ENCODE assay signal across 8 mouse cellular contexts in genomic region chr11:69803786-69804651, GRCm38 (mm10). TPM values are rescaled to one million over a fixed set of nuclear protein-coding genes. Genes with fewer than 3 reads are reported as not detected.
DNase-seq lines count a peak whose midpoint lies in the region; ATAC-seq lines count a peak whose summit lies in the region.

No protein-coding gene starts in this region.

- ATAC-seq in cerebellum, adult (ENCODE audit: insufficient number of reproducible peaks, low FRiP score, low TSS enrichment), result 0 out of 2 replicates have a peak, but pooled peaks have one; percentile 31
- ATAC-seq in intestine, embryonic 14.5 days (replicated peaks; ENCODE audit: low FRiP score, low TSS enrichment, low read depth), result peak; percentile 41
- no peak for ATAC-seq in limb, embryonic 11.5 days (ENCODE audit: insufficient number of reproducible peaks, low FRiP score, low TSS enrichment, low read depth)
- peak; percentile 49 for ATAC-seq in midbrain, embryonic 11.5 days (ENCODE audit: low FRiP score)

- H3K27ac ChIP-seq in intestine, embryonic 14.5 days (ENCODE audit: low read depth), result no peak overlapping the region
- H3K27ac ChIP-seq in limb, embryonic 11.5 days (replicated peaks; ENCODE audit: low read depth, low read length), result no peak overlapping the region
- no peak overlapping the region for H3K27ac ChIP-seq in midbrain, embryonic 11.5 days (ENCODE audit: low read depth, low read length)

- peaks cover 44% of the 10 kb centered on the region for H3K4me1 ChIP-seq in intestine, embryonic 14.5 days (replicated peaks; ENCODE audit: control insufficient read depth, insufficient read depth, low read length)
- peaks cover 42% of the 10 kb centered on the region for H3K4me1 ChIP-seq in limb, embryonic 11.5 days (ENCODE audit: control insufficient read depth, insufficient read depth, low read length)
- H3K4me1 ChIP-seq in midbrain, embryonic 11.5 days (ENCODE audit: control insufficient read depth, insufficient read depth, low read length), result peaks cover 49% of the 10 kb centered on the region

- H3K9me3 ChIP-seq in intestine, embryonic 14.5 days (ENCODE audit: control insufficient read depth, low read length), result no peaks in the 10 kb centered on the region
- H3K9me3 ChIP-seq in limb, embryonic 11.5 days (ENCODE audit: control insufficient read depth, low read length), result no peaks in the 10 kb centered on the region
- H3K9me3 ChIP-seq in midbrain, embryonic 11.5 days (ENCODE audit: control insufficient read depth, low read length), result no peaks in the 10 kb centered on the region

- H3K27me3 ChIP-seq in intestine, embryonic 14.5 days (replicated peaks; ENCODE audit: control insufficient read depth, insufficient read depth, low read length), result peaks cover 38% of the 10 kb centered on the region
- H3K27me3 ChIP-seq in limb, embryonic 11.5 days (ENCODE audit: control insufficient read depth, insufficient read depth, low read length), result peaks cover 62% of the 10 kb centered on the region
- H3K27me3 ChIP-seq in midbrain, embryonic 11.5 days (ENCODE audit: control insufficient read depth, insufficient read depth, low read length), result peaks cover 51% of the 10 kb centered on the region

- H3K4me2 ChIP-seq in intestine, embryonic 14.5 days (ENCODE audit: low read length), result peak overlapping the region; percentile 82
- peak overlapping the region; percentile 85 for H3K4me2 ChIP-seq in limb, embryonic 11.5 days (ENCODE audit: low read depth, severe bottlenecking)
- peak overlapping the region; percentile 92 for H3K4me2 ChIP-seq in midbrain, embryonic 11.5 days

- 2% methylated on average over 59 of the region's 60 CpGs for WGBS in intestine, embryonic 14.5 days
- 1% methylated on average over 60 of the region's 60 CpGs for WGBS in limb, embryonic 11.5 days
- WGBS in midbrain, embryonic 11.5 days, result 1% methylated on average over 60 of the region's 60 CpGs

- intact Hi-C loops in gastrocnemius, postnatal 36 days (cut with DNase I), result loop anchor here (5.0 kb wide), 3 partner anchors 33 to 73 kb away; partner anchors contain the start of genes Nlgn2, Slc35g3, Tmem256 and Tmem95

- no peak for DNase-seq in cerebellum, adult 9-11 months
- DNase-seq in embryo, embryonic 10.5 days (ENCODE audit: low spot score), result peak; percentile 80
- DNase-seq in gastrocnemius, postnatal 36 days, result peak; percentile 68
- peak; percentile 82 for DNase-seq in intestine, embryonic 14.5 days (ENCODE audit: low spot score)
- peak; percentile 79 for DNase-seq in limb, embryonic 11.5 days (ENCODE audit: low spot score)
- DNase-seq in midbrain, embryonic 11.5 days (ENCODE audit: low spot score, missing footprints), result peak; percentile 95
- DNase-seq in right cerebral cortex, postnatal 36 days (ENCODE audit: low spot score in 2 of 2), result peak; percentile 27 to 44

- H3K9ac ChIP-seq in intestine, embryonic 14.5 days (ENCODE audit: low read length), result peak overlapping the region; percentile 42
- H3K9ac ChIP-seq in limb, embryonic 11.5 days (ENCODE audit: low read length), result peak overlapping the region; percentile 41; the same call in 1 of the 2 replicates
- peak overlapping the region; percentile 61 for H3K9ac ChIP-seq in midbrain, embryonic 11.5 days (ENCODE audit: low read length)

- H3K4me3 ChIP-seq in intestine, embryonic 14.5 days (ENCODE audit: low read depth, low read length), result peak overlapping the region; percentile 58
- H3K4me3 ChIP-seq in limb, embryonic 11.5 days (ENCODE audit: low read depth, low read length), result peak overlapping the region; percentile 46
- H3K4me3 ChIP-seq in midbrain, embryonic 11.5 days (ENCODE audit: low read depth, low read length), result peak overlapping the region; percentile 44

- H3K36me3 ChIP-seq in intestine, embryonic 14.5 days (ENCODE audit: control insufficient read depth, insufficient read depth, low read length), result no peaks in the 10 kb centered on the region
- no peaks in the 10 kb centered on the region for H3K36me3 ChIP-seq in limb, embryonic 11.5 days (ENCODE audit: control insufficient read depth, insufficient read depth, low read length)
- H3K36me3 ChIP-seq in midbrain, embryonic 11.5 days (ENCODE audit: control insufficient read depth, insufficient read depth, low read length), result no peaks in the 10 kb centered on the region

RNA-seq across cellular contexts. Expression of gene Tmem102, which starts 1.4 kb away (rescaled TPM):
- under 1 TPM; 0.12 to 0.20 TPM for total RNA-seq in gastrocnemius, postnatal 36 days (2021)
- 16.1 and 22.9 TPM in 2 replicates for polyA plus RNA-seq in intestine, embryonic 14.5 days (2014; fragmentation: Nextera tagmentation; extraction: Ambion mirVana)
- polyA plus RNA-seq in limb, embryonic 11.5 days (2014; fragmentation: Nextera tagmentation; extraction: Ambion mirVana), result 1.8 and 2.0 TPM in 2 replicates
- 0.20 and 0.23 TPM in 2 replicates for polyA plus RNA-seq in midbrain, embryonic 11.5 days (2014; fragmentation: Nextera tagmentation; extraction: Ambion mirVana)

RNA-seq across cellular contexts. Expression of gene Fgf11, which starts 2.4 kb away (rescaled TPM):
- total RNA-seq in gastrocnemius, postnatal 36 days (2021), result 1 to 10 TPM; 4.6 to 4.8 TPM
- 1.1 and 1.4 TPM in 2 replicates for polyA plus RNA-seq in intestine, embryonic 14.5 days (2014; fragmentation: Nextera tagmentation; extraction: Ambion mirVana)
- polyA plus RNA-seq in limb, embryonic 11.5 days (2014; fragmentation: Nextera tagmentation; extraction: Ambion mirVana), result 0.36 and 0.67 TPM in 2 replicates
- polyA plus RNA-seq in midbrain, embryonic 11.5 days (2014; fragmentation: Nextera tagmentation; extraction: Ambion mirVana), result 1.3 and 1.5 TPM in 2 replicates

RNA-seq across cellular contexts. Expression of gene Chrnb1, which starts 8.3 kb away (rescaled TPM):
- 10 to 100 TPM; 29.2 to 33.1 TPM for total RNA-seq in gastrocnemius, postnatal 36 days (2021)
- 3.5 and 4.4 TPM in 2 replicates for polyA plus RNA-seq in intestine, embryonic 14.5 days (2014; fragmentation: Nextera tagmentation; extraction: Ambion mirVana)
- polyA plus RNA-seq in limb, embryonic 11.5 days (2014; fragmentation: Nextera tagmentation; extraction: Ambion mirVana), result 4.3 and 4.4 TPM in 2 replicates
- polyA plus RNA-seq in midbrain, embryonic 11.5 days (2014; fragmentation: Nextera tagmentation; extraction: Ambion mirVana), result 0.67 and 0.79 TPM in 2 replicates

RNA-seq across cellular contexts. Expression of gene Gm39566, which starts 11.1 kb away (rescaled TPM):
- total RNA-seq in gastrocnemius, postnatal 36 days (2021), result not detected
- not detected in 2 replicates for polyA plus RNA-seq in intestine, embryonic 14.5 days (2014; fragmentation: Nextera tagmentation; extraction: Ambion mirVana)
- polyA plus RNA-seq in limb, embryonic 11.5 days (2014; fragmentation: Nextera tagmentation; extraction: Ambion mirVana), result not detected in 2 replicates
- polyA plus RNA-seq in midbrain, embryonic 11.5 days (2014; fragmentation: Nextera tagmentation; extraction: Ambion mirVana), result not detected in 2 replicates

RNA-seq across cellular contexts. Expression of gene Spem2, which starts 14.2 kb away (rescaled TPM):
- total RNA-seq in gastrocnemius, postnatal 36 days (2021), result not detected
- not detected in 2 replicates for polyA plus RNA-seq in intestine, embryonic 14.5 days (2014; fragmentation: Nextera tagmentation; extraction: Ambion mirVana)
- polyA plus RNA-seq in limb, embryonic 11.5 days (2014; fragmentation: Nextera tagmentation; extraction: Ambion mirVana), result not detected in 2 replicates
- not detected in 2 replicates for polyA plus RNA-seq in midbrain, embryonic 11.5 days (2014; fragmentation: Nextera tagmentation; extraction: Ambion mirVana)
